Mouse (Mus musculus) spleen, adult 2 months (tissue): Measurements from ENCODE around the gene Mep1a. TPM values are rescaled to one million over a fixed set of nuclear protein-coding genes. Genes with fewer than 3 reads are reported as not detected.
"Not testable (repeated sequence)": the region's sequence is repeated elsewhere in the genome, so short reads cannot be mapped to it uniquely, and the experiment has no call there.

Experiments
- DNase-seq, 2 experiments: peaks; one replicate each; pipeline versions ENCODE4 v3.0.0 to v3.0.0-alpha.2; 2012 to 2021; ENCODE audit warnings: low spot score in 2 of 2, low read depth in 1 of 2
- H3K27ac ChIP-seq: fragments of 200-500 bp; 2 replicates; pipeline ENCODE4 v1.5.1; 2012; ENCODE audit warnings: low read length, inconsistent platforms; ENCODE audit not compliant: insufficient read depth
- H3K27me3 ChIP-seq: fragments of 200-500 bp; 2 replicates; pipeline ENCODE4 v1.6.1; 2012; ENCODE audit warnings: mild to moderate bottlenecking, moderate library complexity, low read length, inconsistent platforms; ENCODE audit not compliant: control insufficient read depth, insufficient read depth
- H3K36me3 ChIP-seq: fragments of 200-500 bp; 2 replicates; pipeline ENCODE4 v1.6.1; 2012; ENCODE audit warnings: mild to moderate bottlenecking, low read length, inconsistent platforms; ENCODE audit not compliant: control insufficient read depth, insufficient read depth
- H3K4me1 ChIP-seq: fragments of 200-500 bp; 2 replicates; pipeline ENCODE4 v1.6.1; 2011; ENCODE audit warnings: inconsistent platforms; ENCODE audit not compliant: control insufficient read depth, insufficient read depth, insufficient read length
- H3K4me3 ChIP-seq: fragments of 200-500 bp; 2 replicates; pipeline ENCODE4 v1.5.1; 2011; ENCODE audit warnings: mild to moderate bottlenecking, inconsistent platforms; ENCODE audit not compliant: insufficient read depth, insufficient read length; ENCODE audit errors: extremely low read depth
- CTCF ChIP-seq: fragments of 200-500 bp; IDR thresholded peaks from 2 replicates; pipeline ENCODE4 v1.5.1; 2011; ENCODE audit warnings: mild to moderate bottlenecking, inconsistent platforms; ENCODE audit not compliant: insufficient read depth, insufficient read length, insufficient replicate concordance; ENCODE audit errors: extremely low read depth
- POLR2A ChIP-seq: fragments of 200-500 bp; IDR thresholded peaks from 2 replicates; pipeline ENCODE4 v1.6.1; 2011; ENCODE audit warnings: low read depth, low read length, inconsistent platforms
- WGBS: fragments of 180-500 bp; shearing (Covaris S2); methylation state at CpG from one replicate; pipeline ENCODE4 v1.1.7; 2018; 5-methylcytosine and 5-hydroxymethylcytosine counted together
- polyA plus RNA-seq: library from polyadenylated mRNA; depleted of rRNA; stranded (reverse); fragments of >200 nt; gene quantifications from 2 replicates; pipeline ENCODE4 v1.2.3, GENCODE M21; 2012; rRNA removed

The Mep1a gene
- 0.05 TPM in 1 of 2 replicates, not detected in the other for polyA plus RNA-seq

DNA sequence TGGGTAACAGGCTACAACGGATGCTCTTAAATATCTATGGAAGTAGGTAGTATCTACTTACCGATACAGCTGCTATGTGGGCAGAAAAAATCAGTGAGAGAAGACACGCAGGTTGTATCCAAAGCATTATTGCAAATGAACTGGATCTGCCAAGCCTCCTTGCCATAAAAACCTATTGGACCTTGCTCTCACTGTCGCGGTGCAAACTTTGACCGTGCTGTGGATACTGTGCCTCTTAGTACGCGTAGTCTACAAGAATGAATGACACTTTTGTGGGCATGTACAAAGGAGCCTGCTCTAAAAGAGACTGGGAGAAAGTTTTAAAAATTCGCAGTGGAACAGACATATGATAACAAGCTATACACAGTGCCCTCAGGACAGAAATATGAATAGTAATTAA is at the start of gene Mep1a:
Gene Mep1a (minus strand): TSS at position 221 of the 400 bp plus-strand sequence.
- 94% methylated on average over 9 of the region's 9 CpGs for WGBS
- Histone ChIP-seq H3K27me3 (no peaks in the 10 kb centered on the region), H3K4me1 (no peaks in the 10 kb centered on the region), H3K4me3 (no peak within 1 kb of the TSS), H3K27ac (no peak within 1 kb of the TSS), H3K36me3 (no peaks in the 10 kb centered on the region)
- no peak for DNase-seq
- TF ChIP-seq CTCF = no peak
- no peak for TF ChIP-seq POLR2A

DNA sequence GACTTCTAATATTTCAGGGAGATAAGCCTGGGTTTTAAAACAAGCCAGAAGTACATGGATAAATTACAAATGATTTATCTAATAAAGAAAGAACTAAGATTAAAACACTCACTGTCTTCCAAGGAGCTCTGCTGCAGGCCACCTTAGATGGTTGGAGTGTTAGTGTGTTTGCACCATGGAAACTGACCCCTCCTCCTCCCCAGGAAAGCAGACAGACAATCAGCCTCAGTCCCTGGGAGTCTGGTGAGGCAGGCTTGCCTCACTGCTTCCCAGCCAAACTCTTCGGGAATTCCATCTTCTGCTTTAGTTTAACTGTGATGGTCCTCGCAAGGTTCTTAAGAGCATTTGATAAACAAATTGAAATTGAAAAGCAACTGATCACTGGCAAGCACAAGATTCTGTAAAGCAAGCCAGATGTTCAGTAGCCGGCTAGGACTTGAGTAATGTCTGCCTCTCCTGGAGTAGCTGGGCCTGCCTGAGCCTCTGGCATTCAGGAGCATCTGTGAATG is 48.6 kb upstream of the Mep1a start:
- Histone ChIP-seq H3K4me3 (no peak overlapping the region), H3K27ac (no peak overlapping the region), H3K4me1 (no peaks in the 10 kb centered on the region), H3K27me3 (no peaks in the 10 kb centered on the region), H3K36me3 (no peaks in the 10 kb centered on the region)
- no peak for DNase-seq
- TF ChIP-seq POLR2A = no peak
- no peak for TF ChIP-seq CTCF
- WGBS = 93% methylated on average over 3 of the region's 3 CpGs

DNA sequence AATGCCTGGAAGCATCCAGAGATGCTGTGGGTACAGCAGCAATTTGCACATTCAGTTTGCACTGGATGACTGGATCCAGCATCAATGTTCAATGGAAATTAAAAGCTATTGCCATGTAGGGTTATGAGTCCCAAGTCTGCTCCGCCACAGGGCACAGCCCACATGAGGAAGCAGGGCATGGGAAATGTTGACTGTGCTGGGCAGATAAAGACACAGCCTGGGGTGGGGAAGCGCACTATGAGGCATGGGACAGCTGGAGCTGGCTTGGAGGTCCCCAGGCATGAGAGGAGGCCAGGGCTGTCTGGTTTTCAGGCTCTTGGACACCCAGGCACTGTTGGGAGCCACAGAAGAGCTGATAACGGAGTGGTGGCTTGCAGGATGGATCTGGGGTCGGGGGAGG is 41.4 kb upstream of the Mep1a start:
- TF ChIP-seq POLR2A (no peak), CTCF (no peak)
- H3K27ac ChIP-seq = no peak overlapping the region
- 81% methylated on average over 4 of the region's 4 CpGs for WGBS
- no peaks in the 10 kb centered on the region for H3K4me1 ChIP-seq
- no peaks in the 10 kb centered on the region for H3K36me3 ChIP-seq
- no peaks in the 10 kb centered on the region for H3K27me3 ChIP-seq
- no peak for DNase-seq
- no peak overlapping the region for H3K4me3 ChIP-seq

DNA sequence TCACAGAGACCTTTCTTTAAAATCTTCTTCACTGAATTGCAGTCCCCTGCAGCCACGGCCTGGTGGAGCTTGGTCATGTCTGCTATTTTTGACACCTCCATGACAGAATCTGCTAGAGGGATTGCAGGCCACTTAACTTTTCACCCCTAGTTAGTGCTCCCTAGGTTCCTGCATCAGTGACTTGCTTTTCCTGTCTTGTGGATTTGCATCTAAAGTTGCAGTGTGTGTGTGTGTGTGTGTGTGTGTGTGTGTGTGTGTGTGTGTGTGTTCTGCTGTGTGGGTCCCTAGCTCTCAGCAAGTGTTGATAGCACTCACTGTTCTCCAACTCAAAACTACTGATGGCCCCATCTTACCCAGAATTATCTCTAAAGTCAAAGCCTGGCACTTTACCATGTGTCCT is 40.9 kb upstream of the Mep1a start, which contains the start of gene Ankrd66:
Gene Ankrd66 (minus strand): TSS at position 101 of the 400 bp plus-strand sequence.
- 72% methylated on average over 1 of the region's 1 CpGs for WGBS
- TF ChIP-seq POLR2A (no peak), CTCF (no peak)
- Histone ChIP-seq H3K36me3 (no peaks in the 10 kb centered on the region), H3K4me3 (no peak within 1 kb of the TSS), H3K4me1 (no peaks in the 10 kb centered on the region), H3K27me3 (no peaks in the 10 kb centered on the region), H3K27ac (no peak within 1 kb of the TSS)
- no peak for DNase-seq

DNA sequence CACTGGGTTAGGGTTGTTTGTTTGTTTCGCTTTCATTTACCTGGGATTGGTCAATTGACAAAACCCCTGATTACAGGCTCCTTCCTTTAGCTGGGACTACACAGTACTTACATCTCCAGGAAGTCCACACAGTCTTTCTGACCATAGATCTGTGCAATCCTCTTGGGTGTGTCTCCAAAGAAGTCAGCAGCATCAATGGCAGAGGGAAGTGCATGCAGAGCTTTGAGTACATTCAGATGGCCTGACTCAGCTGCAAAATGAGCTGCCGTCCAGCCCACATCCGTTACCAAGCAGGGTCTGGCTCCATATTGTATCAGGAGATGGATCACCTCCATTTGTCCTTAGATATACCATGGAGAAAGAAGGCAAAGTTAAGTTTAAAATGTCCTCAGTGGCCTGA is 36.2 kb upstream of the Mep1a start:
- no peak overlapping the region for H3K27ac ChIP-seq

DNA sequence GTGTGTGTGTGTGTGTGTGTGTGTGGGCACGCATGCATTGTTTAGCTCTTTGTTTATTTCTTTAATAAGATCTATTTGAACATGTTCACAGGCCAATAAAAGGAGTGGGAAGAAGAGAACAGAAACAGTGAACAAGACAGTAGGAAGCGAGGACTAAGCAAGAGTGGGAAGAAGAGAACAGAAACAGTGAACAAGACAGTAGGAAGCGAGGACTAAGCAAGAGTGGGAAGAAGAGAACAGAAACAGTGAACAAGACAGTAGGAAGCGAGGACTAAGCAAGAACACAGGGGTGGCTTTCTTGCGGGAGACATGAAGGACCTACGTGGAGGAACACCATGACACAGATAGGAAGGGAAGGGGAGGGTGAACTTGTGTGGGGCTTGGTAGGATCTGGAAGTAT is 34.2 kb upstream of the Mep1a start:
- H3K27me3 ChIP-seq, DNase-seq: not testable (repeated sequence)

More for the DNA sequence above, 36.2 kb upstream of the Mep1a start:
- Histone ChIP-seq H3K4me1 (no peaks in the 10 kb centered on the region), H3K4me3 (no peak overlapping the region), H3K27me3 (no peaks in the 10 kb centered on the region), H3K36me3 (no peaks in the 10 kb centered on the region)
- WGBS = 82% methylated on average over 3 of the region's 3 CpGs
- DNase-seq = no peak
- no peak for TF ChIP-seq POLR2A
- TF ChIP-seq CTCF = no peak

DNA sequence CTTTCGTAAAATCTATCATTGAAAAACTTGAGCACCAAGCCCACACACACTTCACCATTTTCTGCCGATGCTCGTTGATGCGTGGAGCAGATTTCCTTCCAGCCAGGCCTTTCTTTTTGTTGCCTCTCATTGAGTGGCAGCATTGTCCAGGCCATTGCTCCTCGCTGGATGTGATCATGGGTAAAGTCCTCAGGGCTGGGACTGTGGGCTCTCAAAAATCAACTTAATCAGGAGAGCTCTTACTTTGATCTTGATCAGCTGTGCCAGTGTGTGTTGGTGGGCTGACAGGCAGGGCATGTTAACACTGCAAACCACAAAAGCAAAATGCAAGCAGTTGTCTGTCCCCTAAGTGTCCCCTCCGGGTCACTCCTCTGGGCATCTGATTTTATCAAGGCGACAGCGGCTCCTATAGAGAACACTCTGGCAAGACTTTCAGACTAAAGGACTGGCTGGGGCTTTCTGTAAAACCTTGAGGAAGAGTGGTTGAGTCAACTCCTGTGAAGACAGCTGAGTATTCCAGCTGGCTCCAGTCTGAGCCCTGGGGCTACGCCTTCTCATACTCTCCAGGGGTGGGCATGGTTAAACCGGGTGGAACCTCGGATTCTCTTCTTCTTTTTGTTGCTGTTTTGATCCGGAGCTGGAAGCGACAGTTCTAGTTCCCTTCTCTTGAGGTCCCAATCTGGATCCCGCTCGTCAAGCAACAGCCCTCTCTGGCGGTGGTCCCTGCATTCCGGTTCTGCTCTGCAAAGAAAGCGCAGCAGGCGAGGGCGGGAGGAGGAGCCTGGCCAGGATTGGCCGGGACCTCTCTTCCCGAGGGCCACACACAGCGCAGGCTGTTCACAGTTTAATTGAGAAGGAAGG is 32.0 kb upstream of the Mep1a start:
- Histone ChIP-seq H3K4me1 (no peaks in the 10 kb centered on the region), H3K36me3 (no peaks in the 10 kb centered on the region), H3K4me3 (no peak overlapping the region), H3K27ac (no peak overlapping the region), H3K27me3 (no peaks in the 10 kb centered on the region)
- TF ChIP-seq CTCF = no peak
- no peak for TF ChIP-seq POLR2A
- DNase-seq = no peak
- 30% methylated on average over 23 of the region's 23 CpGs for WGBS

More for the DNA sequence above, 34.2 kb upstream of the Mep1a start:
- WGBS = 82% methylated on average over 6 of the region's 6 CpGs
- not testable (repeated sequence) for H3K4me1 ChIP-seq, H3K27ac ChIP-seq, H3K36me3 ChIP-seq, H3K4me3 ChIP-seq
